Mouse (Mus musculus): ENCODE results near the gene Stox1.
"Not testable (repeated sequence)": the region's sequence is repeated elsewhere in the genome, so short reads cannot be mapped to it uniquely, and the experiment has no call there.

The Stox1 gene

GRCm38 (mm10) chr10:62725771-62726687 lies at the start of gene Stox1:
Gene Stox1 (minus strand): TSS chr10:62726128.
- peak; percentile 61 for DNase-seq

DNA sequence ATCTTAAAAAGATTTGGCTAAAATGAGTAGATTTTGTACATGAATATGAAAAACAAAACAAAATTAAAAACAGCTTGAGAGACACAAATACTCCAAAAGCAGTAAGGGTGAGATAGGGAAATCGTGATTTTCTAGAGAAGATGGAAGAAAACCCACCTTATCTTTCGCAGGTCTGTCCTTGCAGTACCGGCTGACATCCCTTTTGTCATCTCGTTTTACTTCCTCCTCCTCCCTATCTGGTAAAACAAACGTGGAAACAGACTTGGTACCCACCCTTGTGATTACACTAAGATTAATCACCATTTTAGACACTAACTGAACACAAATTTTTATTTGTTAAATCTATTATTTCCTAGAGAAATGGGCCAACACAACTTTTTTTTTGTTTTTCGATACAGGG lies 24.9 kb upstream of the Stox1 start:
- DNase-seq = no peak

- DNase-seq = no peak
Observed at GRCm38 (mm10) chr10:62739961-62740737, 14.2 kb upstream of the Stox1 start.

DNA sequence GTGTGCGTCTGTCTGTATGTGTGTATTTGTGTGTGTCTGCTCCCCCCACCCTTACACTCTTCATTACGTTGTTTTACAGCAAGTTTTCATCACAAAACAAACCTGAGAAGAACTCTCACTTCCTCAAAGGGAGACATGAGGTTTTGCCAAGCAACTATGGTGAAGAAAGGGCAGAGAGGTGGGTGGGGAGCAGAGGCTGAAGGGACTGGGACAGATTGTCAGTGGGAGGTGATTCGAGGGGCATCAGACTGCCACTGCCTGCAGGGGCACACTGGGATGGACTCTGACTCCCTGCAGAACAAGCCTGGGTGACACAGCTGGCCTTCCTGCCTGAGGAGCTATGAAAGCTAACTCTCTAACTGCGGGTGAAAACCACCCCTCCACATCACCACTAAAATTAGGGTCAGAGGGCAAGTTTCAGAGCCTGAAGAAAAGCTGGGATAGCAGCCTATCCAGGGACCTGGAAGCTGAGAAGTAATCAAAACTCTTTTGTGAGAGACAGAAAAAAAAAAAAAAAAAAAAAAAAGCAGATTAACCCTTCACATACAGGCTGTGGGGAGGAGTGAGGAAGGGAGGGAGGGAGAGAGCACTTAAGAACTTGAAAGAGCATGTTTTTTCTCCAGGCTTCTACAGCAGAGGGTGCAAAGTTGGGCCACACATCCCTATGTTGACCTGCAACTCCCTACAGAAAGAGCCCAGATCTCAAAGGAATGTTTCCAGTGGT lies 11.2 kb upstream of the Stox1 start:
- no peak for DNase-seq

GRCm38 (mm10) chr10:62730826-62731225 lies 4.9 kb upstream of the Stox1 start:
- DNase-seq = no peak

GRCm38 (mm10) chr10:62724936-62725335 lies 992 bp downstream of the Stox1 start:
- peak; percentile 6 for DNase-seq

GRCm38 (mm10) chr10:62722701-62723100 lies 3.2 kb downstream of the Stox1 start:
- no peak for DNase-seq

GRCm38 (mm10) chr10:62720574-62720973 lies 5.4 kb downstream of the Stox1 start:
- DNase-seq = not testable (repeated sequence)

- DNase-seq = no peak
Observed at GRCm38 (mm10) chr10:62713457-62713856, 12.5 kb downstream of the Stox1 start.

- DNase-seq = no peak
Observed at GRCm38 (mm10) chr10:62703579-62703978, 22.3 kb downstream of the Stox1 start.

DNA sequence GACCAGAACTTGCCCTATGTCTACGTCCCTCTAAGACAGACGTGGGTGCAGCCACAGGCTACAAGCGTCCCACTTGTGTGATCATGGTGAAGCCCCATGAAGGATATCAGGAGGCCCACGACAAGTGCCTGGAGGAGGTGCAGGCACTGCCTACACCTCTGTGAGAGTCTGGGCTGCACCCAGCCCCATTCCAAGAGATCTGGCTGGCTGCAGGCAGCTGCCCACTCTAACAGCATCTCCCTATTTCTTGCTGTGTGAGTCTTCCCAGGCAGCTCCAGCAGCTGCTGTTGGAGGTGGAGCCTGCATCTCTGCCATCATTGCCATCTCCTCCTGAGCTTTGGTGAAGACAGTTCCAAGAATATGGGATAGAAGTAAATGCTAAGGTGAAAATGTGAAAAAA lies 23.5 kb downstream of the Stox1 start:
- DNase-seq = no peak

DNA sequence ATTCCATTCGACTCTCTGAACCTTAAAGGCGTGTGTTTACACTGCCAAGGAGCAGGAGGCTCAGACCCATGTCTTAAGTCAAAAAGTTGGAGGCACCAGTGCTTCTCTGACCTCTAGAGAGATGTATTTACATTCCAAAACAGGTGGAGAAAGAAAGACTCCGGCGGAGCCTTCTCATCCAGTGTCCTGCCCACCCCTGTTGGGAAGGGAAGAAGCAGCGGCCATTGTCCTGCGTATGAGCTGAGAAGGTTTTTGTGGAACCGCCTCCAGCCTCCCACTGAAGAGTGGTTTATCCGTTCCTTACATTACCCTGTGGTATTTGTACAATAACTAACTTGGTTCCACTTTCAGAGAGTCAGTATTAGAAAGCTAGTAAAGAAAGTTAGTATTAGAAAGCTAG lies 33.2 kb downstream of the Stox1 start:
- no peak for DNase-seq

DNA sequence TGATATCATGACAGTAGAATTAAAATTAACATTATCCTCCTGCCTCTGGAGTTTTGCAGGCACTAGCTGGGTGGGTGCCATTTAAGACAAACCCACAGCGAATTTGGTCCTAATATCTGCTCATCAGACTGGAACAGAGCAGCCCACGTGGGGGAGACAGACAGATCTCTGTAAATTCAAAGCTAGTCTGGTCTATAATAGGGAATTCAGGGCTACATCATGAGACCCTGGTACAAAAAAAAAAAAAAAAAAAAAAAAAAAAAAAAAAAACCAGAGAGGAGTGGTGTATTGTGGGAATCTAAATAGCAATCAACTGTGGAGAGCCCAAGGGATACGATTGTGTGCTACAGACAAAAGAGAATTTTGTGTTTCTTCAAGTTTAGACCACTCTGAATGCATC lies 33.7 kb downstream of the Stox1 start:
- DNase-seq = no peak

GRCm38 (mm10) chr10:62687032-62687674 lies 38.8 kb downstream of the Stox1 start:
- no peak for DNase-seq

DNA sequence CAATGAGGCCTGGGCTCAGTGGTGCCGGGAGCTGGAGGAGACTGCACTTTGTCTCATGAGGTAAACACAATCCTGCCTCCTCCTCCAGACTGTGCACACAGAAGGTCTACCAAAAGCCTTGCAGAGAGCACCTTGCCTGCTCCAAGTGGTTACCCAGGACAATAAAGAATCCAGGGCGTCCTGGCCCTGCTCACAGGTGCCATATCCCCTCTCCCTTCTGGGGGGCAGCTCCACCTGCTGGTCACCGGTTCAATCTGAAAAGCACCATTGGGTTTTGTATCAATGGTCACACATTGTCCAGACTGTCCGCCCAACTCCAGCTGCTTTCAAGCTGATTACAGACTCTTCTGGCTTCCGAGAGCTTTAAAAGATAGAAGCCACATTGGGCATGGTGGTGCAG lies 42.9 kb downstream of the Stox1 start:
- peak; percentile 55 for DNase-seq

- no peak for DNase-seq
Observed at GRCm38 (mm10) chr10:62679833-62680232, 46.1 kb downstream of the Stox1 start.

- DNase-seq = no peak
Observed at GRCm38 (mm10) chr10:62677329-62677728, 48.6 kb downstream of the Stox1 start.

DNA sequence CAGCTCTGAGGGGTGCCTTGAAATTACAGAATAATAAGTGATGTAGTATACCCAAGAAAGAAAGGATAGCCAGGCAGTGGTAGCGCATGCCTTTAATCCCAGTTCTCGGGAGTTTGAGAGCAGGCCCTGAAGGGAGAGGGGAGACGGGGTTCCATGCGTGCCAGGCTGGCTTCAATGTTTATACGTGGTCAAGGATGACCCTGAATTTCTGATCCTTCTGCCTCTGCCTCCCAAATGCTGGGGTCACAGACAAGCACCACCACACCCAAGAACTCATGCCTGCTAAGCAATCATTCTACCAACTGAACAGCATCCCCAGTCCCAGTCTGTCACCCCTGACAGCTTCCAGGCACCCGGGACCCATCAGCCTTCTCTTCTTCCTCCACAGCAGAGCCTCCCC lies 49.7 kb downstream of the Stox1 start:
- no peak for DNase-seq

GRCm38 (mm10) chr10:62672359-62672758 lies 53.6 kb downstream of the Stox1 start:
- DNase-seq = no peak

DNA sequence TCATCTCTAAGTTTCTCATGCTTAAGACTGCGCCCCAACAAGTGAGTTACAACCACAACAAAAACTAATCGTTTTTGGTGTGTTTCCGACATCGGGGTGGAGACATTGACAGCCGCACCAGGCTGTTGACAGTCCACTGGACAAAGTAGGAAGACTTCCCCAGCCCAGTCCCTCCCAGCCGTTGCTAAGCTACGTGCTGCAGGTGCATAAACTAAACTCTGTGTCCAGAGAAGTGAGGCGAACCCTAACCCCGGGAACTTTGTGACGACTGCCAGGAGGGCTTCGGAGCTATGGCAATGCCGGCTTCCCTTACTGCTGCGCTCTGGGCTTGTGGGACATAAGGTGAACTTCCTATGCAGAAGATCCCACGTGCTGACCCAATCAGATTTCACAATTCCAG lies 56.7 kb downstream of the Stox1 start:
- DNase-seq = no peak

- DNase-seq = no peak
Observed at GRCm38 (mm10) chr10:62668463-62668862, 57.5 kb downstream of the Stox1 start.

GRCm38 (mm10) chr10:62668043-62668442 lies 57.9 kb downstream of the Stox1 start:
- DNase-seq = no peak

Data from lung, postnatal 14 days (tissue).